Mouse (Mus musculus): Measurements from ENCODE around the gene Nme3.

DNA sequence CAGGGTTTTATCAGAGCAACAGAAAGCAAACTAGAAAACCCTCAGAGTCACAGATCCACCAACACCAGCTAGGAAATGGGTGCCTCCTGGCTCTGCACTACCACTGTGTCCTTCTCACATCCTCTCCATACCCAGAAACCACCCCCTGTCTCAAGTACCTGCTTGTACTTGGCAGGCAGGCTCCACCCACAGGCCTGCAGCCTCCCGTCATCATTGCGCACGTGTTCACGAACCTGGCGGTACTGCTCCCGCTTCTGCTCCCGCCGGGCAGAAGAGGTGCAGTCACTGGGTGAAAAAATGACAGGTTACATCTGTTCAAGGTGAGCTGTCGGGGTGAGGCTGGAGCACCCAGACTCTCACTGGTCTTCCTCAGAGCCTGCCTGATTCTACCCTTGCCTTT lies 7.5 kb downstream of the Nme3 start:
- TF ChIP-seq CTCF (IDR thresholded peaks at IDR 0.05; ENCODE audit: low read depth, low read length) (no peak), POLR2A (IDR thresholded peaks at IDR 0.05; ENCODE audit: insufficient read depth, low read length) (no peak), EP300 (IDR thresholded peaks at IDR 0.05; ENCODE audit: insufficient read depth, low read depth, low read length) (no peak)
